Mouse (Mus musculus): Measurements from ENCODE around the gene Ms4a7. TPM values are rescaled to one million over a fixed set of nuclear protein-coding genes. Genes with fewer than 3 reads are reported as not detected.
"Not testable (repeated sequence)": the region's sequence is repeated elsewhere in the genome, so short reads cannot be mapped to it uniquely, and the experiment has no call there.

Gene Ms4a7
- polyA plus RNA-seq (2017; shearing (Covaris generic)) = under 1 TPM in 1 of 3 experiments, not detected in 2; 0.68 TPM

DNA sequence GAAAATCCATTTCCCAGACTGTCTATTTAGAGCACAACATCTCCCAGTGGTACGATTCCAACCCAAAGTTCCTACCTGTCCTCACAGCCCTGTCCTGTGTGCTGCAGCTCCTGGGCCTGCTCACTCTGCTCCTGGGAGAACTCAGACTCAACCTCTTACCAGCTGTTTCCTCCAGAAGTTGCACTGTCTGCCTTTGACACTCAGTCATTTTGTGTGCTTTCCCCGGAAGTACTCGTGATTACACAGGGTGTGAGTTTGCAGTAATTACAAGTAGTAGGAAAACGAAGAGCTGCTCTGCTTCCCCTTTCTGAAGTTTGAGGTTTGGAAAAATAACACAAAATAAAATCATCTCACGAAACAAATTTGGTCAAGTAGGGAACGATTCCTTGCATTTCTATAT is at the start of gene Ms4a7:
Ms4a7 (minus strand) TSS at position 215 of the 400 bp plus-strand sequence.
- no peak for ATAC-seq

DNA sequence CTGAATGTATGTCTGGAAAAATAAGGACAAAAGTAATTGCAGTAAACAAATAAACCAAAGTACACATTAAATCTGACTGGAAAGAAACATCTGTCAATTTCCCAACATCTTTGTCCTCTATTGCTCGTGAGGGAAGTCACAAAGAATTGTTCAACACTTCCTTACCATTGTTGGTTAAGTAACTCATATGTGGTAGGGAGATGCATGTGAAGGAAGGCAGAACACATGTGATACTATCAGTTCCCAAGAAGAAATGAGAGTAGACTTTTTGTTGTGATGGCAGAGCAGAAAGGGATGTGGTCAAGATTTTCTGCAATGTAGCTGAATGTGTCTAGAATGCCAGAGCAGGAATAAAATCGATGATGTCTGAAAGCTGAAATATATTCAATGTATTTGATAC is 40.5 kb upstream of the Ms4a7 start:
- ATAC-seq = no peak

DNA sequence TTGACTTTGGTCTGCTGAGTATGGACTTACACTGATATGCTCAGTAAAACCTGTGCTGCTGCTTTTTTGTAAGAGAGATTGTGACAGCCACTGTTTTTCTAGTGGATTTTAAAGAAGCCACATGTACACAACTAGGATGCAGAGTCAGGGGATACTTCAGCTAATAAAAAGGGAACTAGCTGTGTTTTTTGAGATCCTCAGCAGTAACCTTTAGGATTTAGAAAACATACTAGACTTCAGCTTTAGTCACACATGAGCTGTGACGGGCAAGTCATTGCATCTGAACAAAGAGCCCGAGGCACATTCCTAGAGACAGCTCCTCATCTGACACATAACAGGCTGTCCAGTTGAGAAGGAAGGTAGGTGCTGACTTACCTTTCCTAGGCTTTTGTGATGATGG is 39.3 kb upstream of the Ms4a7 start, which contains the start of gene Ms4a4a:
Ms4a4a (plus strand) TSS at position 251 of the 400 bp plus-strand sequence.
- ATAC-seq = no peak

DNA sequence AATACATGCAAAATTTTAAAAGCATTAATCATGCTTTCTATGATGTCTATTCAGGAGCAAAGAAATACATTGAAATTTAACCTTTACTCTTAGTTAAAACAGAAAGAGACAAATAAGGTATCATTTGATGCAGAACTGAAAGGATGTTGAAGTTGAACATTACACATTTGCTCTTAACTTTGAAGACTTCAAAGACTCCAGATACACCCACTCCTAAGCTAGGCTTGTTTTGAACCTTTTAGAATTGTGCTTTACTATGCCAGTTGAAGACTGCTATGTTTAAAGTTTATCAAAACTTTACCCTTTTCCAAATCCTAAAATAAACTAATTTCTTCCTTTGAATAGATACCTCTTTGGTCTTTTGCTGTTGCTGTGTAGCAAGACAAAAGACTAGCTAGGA is 35.2 kb upstream of the Ms4a7 start:
- ATAC-seq = peak; percentile 80

DNA sequence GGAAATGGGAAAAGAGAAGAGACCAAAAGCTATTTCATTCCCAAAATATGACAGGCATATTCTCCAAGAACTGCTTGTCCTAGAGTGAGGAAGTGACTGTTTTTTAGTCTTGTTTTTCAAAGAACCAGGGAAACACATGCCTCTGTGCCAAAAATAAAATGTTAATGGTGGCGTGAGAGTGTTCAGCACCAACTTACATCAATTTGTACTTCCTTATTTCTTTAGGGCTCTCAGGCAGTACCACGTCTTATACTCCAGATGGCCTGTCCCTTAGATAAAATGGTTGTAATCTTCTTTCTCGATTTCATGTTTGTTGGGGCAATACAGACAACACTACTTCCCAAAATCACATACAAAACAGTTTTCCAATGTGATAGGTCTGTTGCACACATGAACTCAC is 32.4 kb upstream of the Ms4a7 start:
- ATAC-seq = no peak

DNA sequence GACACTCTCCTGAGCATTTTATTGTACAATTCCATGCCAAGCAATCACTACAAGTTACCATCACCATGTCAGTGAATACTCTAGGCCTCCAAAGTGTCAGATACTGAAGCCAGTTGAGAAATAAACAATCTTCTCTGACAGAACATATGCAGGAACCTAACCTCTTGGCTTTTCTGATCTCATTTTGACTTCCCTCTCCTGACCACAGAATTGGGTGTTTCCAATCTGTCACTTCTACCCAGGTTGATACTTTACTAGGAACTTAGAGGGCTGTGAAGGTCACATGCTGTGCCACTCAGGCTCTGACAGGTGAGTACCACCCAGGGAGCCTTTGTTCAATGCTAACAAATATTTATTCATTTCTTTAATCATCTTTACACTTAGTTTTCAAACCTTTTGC is 26.1 kb upstream of the Ms4a7 start:
- ATAC-seq = peak; percentile 78

DNA sequence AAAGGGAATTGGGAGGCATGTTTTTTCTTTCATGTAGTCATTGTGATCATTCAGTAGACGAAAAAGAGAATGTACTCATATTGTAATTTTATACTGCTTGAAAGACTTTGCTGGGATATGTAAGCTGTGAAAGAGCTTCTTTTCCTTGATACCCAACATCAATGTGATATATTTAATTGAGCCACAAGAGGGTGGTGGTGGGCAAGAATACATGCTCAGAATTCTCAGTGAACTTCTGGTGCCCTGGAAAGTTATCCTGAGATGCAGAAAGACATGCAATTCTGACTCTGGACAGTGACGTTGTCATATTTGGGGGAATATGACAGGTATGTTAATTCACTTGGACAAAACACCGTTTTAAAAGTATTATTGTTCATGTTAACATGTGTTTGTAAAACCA is 24.2 kb upstream of the Ms4a7 start:
- ATAC-seq = no peak

DNA sequence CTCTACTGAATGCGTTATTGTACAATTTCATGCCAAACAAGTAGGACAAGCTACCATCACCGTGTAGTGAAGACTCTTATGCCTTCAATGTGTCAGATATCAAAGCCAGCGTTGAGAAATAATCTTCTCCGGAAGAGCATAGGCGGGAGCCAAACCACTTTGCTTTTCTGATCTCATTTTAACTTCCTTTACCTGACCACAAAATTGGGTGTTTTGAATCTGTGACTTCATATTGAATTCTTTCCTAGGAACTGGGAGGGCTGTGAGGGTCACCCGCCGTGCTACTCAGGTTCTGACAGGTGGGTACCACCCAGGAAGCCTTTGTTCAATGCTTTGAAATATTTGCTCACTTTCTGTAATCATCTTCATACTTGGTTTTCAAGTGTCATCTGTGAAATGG is 19.8 kb upstream of the Ms4a7 start:
- ATAC-seq = peak; percentile 81

DNA sequence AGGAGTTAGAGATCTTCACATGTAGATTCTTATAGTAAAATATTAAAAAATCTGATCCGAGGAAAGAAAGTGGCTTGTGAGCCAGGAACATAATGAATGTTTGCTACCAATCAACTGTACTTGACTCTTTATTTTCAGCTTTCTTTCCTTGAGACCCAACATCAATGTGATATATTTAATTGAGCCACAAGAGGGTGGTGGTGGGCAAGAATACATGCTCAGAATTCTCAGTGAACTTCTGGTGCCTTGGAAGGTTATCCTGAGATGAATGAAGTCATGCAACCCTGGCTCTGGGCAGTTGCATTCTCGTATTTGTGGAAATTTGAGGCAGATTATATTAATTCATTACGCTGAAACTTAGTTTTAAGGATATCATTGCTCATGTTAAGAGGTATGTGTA is 15.9 kb upstream of the Ms4a7 start:
- peak; percentile 22 for ATAC-seq

DNA sequence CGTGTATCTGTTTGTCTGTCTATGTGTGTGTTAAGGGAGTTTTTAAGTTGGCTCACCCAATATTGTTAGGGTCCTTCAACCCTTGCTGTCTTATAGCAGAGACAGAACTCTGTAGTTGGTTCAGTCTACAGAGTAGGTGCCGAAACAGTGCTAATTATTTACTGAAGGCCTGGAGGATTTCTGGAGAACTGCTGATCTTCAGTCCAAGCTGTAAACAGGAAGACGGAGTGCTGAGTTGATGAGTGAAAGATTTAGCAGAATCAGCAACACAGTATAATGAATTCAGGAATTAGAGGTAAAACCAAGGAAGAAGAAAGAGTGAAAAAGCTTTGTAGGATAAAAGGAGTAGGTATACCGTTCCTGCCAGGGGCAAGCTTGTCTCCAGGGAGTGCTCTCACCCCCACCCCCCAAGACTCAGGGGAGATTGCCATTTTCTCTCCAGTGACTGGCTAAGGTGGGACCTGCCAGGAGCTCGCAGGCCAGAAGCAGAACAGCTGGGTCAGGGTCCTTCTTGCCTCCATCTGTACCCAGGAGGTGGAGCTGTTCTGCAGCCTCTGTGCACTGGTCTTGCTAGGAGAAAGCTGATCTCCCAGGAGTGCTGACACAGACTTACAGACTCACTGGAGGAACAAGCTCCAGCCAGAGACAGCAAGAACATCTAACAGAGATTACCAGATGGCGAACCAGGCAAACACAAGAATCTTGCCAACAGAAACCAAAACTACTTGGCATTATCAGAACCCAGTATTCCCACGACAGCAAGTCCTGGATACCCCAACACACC is 13.9 kb upstream of the Ms4a7 start:
- no peak for ATAC-seq

DNA sequence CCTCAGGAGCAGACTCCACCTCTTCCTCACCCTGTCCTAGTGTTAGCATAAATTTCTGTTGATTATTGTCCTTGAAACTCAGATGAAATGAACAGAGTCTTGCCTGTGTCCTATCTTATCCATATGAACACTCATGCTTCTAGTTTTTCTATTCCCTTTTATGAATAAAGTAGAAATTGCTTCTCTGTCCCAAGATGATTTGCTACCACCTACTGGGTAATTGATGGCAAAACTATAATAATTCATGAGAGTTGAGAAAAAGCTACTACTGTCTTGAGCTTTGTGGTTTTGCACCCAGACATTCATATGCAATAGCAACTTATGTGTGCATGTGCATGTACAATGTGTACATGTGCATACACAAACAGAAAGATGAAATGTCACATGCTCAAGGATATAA is 8.0 kb upstream of the Ms4a7 start:
- no peak for ATAC-seq

DNA sequence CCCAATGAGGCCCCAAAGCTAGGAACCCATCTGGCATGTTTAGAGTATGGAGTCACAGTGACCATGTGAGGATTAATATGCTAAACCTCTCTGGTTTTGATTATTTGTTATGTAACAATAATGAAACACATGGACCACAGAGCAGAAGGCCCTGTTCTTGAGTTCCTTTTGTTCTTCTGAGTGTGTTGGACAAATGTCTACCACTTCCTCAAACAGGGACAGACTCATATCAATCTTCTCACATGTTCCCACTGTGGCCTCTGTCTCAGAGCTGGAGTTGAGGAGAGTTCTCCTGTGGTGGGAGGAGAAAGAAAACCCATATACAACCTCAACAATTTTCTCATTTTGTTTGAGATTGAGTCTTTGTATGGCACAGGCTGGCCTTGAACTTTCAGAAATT is 7.2 kb upstream of the Ms4a7 start:
- no peak for ATAC-seq

DNA sequence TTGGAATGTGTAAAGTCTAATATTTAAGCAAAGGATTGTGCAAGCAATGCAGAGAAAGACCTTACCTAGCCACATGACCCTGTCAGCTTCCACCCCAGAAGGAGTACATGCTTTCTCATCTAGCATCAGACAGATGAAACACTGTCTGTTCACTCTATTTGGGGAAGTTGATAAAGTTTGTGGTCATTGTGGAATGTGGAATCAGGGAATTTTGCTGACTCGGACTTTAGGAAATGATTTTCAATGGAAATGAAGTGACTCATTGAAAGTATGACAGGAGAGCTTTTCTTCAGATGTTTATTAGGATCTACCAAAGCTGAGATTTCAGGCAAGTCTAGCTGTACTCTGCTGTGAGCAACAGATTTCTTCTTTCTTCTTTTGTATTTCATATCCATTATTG is 14.8 kb downstream of the Ms4a7 start:
- ATAC-seq = no peak

DNA sequence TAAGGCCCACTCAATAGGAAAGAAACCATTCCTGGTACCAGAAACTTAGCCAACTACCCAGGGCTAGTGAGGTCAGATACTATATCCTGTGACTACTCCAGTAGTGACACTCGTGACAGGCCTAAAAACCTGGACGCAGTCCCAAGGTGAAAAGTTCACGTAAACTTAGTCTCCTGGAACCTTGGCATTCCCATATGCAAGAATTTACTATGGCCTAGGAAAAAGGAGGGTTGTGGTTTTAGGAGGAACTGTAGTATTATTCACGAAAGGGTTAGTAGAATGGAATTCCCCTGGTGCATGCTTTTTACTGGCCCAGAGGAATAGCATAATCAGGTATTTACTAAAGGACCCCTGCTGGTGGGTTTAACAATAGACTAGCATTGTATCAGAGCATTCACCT is 19.2 kb downstream of the Ms4a7 start:
- ATAC-seq = no peak

DNA sequence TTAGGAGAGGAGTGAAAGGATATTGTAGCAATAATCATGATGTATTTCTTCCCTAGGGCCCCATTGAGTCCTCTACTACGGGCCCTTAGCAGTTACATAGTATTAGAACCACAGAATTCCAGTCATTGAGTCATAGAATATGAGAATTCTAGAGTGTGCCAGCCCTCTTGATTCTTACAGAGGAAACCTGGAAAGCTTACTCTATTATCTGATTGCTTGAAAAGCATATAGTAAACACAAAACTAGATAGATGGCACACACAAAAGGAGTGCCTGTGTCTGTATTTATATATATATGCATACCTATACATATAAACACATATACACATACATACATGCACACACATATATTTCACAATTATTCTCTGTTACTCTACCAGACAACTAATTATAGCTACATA is 21.6 kb downstream of the Ms4a7 start, which contains the start of gene Ms4a14:
Ms4a14 (minus strand) TSS at position 101 of the 400 bp plus-strand sequence.
- ATAC-seq = no peak

DNA sequence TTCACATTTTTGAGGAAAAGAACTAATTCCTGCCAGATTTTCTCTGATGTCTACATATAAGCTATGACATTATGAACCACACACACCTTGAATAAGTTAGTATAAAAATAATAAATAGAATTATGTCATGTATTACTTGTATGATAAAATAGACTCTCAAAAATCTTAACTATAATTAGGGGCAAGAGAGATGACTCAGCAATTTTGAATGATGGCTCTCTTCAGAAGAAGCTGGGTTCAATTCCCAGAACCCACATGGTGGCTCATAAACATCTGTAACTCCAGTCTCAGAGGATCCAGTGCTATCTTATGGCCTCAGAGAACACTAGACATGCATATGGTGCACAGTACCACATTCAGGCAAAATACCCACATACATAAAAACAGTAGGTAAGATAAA is 27.1 kb downstream of the Ms4a7 start:
- no peak for ATAC-seq

DNA sequence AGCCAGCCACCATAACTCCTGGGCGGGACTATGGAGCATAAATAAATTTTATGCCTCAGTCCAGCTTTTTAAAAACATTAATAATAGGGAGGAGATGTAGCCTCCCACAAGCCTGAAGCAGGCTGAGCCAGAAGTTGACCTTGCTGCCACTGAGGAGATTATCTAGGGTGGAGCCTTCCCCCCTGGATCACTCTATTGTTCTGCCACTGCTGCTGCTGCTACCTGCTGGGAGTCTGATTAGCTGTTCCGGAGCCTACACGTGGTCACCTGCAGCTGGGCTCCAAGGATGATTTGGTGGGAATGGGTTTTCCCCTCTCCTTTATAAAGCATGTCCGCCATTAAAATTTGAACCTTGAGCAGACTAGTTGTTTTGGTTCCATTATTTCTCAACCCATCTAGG is 36.4 kb downstream of the Ms4a7 start:
- ATAC-seq = not testable (repeated sequence)

DNA sequence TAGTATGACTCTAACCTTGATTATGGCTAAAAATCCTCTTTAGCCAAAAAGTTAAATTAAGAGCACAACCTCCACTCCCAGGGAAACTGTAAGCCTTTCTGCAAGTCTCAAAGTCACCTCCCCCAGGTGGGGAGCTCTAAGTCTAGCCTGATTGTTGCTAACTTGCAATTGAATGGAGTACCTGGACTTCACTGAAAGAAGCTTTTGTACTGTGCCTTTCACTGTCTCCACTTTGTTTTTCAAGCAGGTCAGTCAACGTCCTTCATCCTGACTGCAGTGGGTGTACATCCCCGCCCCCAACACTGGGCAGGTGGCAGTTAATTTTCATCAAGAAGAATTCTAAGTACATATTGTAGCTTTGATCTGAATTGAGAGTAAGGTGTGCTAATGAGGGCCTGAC is 37.0 kb downstream of the Ms4a7 start:
- no peak for ATAC-seq

DNA sequence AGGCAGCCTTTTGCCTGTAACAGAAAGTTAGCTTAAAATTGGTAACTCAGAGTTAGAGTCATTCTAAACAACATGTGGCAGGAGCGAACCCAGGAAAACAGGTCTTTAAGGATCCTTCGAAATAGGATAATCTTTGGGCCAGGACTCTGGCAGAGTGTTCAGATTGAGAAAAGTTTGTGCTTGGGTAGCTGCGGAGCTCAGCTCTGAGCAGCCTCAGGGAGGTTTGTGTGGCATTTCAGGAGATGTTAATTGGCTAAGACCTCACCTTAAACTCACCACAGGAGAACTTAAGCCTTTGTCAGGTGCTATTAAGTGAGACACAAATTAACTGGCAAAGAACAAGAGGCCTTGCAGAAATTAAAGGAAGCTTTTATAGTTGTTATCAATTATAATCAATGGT is 42.3 kb downstream of the Ms4a7 start:
- not testable (repeated sequence) for ATAC-seq

DNA sequence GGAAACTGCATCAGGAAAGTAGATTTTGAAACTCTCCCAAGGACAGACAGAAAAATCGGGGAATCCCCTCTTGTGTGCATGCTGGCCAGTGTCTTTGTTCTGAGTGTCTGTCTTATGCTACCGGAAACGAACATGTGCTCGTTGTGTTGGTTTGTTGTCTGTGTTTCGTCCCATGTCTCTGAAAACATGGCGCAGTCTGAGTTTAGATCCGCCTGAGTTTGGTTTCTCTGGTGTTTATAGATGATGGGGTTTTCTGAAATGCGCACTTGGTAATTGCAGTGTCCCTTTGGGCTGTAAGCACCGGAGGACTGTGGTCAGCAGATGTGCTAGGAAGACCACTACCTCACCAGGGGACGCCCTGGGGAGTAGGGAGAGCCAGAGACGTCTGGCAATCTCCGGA is 43.0 kb downstream of the Ms4a7 start:
- peak; percentile 61 for ATAC-seq

DNA sequence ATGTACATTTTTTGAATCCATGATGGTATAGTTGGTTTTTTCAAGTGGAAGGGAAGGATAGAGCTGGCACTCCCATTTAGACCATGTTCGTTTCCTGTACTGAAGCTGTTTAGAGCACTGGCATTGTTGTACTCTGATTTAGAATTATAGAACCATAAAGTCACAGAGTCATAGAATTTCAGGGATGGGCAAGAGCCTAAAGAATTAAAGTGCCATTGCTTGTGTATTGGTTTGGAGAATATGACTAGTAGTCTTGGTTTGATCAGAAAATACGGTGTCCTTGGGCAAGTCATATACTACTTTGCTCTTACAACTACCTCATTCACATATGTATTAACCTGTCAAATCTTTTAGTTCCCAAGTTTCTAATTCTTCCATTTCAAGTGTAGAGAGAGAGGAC is 52.2 kb downstream of the Ms4a7 start, which contains the start of gene Ms4a5:
Ms4a5 (minus strand) TSS at position 101 of the 400 bp plus-strand sequence.
- ATAC-seq = no peak

DNA sequence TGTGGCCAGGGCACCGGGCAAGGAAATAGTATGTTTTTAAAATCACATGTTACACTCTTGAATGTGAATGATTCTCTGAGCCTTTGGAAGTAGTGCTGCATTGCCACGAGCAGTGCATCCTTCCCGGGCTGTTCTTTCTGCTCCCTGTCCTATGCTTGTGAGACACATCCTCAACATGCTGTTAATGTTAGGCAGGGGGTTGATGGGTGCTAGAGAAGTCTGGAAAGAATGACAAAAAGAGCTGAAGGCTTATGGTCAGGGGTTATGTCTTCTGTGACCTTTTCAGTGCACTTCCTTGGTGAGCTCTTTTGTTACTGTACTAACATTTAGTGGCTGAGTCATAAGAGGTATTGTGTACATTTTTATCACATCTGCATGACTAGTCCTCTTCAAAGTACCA is 55.7 kb downstream of the Ms4a7 start:
- no peak for ATAC-seq

DNA sequence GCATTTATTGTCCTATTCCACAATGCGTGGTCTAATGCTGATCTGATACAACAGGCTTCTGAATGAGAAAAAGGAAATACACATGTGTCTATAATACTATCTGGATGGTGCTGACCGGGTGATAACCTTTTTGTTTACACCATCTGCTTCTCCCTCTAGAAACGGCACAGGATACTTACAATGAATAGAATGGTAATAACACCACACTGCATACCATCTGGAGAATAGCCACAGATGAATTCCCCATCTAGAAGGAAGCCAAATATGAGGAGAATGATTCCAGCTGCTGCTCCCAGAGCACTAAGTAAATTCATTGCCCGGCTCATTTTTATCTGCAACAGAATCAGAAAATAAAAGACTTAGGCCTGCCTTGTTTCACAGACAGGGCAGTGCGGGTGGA is 59.5 kb downstream of the Ms4a7 start:
- no peak for ATAC-seq

Measured in inflammation-experienced regulatory T-cells, adult 6 months (primary cell).